Mouse (Mus musculus) monocyte, adult 5-6 weeks (primary cell): Measurements from ENCODE around the gene Prkd2. TPM values are rescaled to one million over a fixed set of nuclear protein-coding genes. Genes with fewer than 3 reads are reported as not detected.
A peak's percentile ranks its signal among the peaks of the same experiment; 100 is the strongest.

Experiments used
- ATAC-seq: fragments of 153-309, 156-312 bp; replicated peaks from 2 replicates; pipeline ENCODE4 v1.8.0; 2017; ENCODE audit warnings: mild to moderate bottlenecking; ENCODE audit not compliant: low TSS enrichment, insufficient number of reproducible peaks, severe bottlenecking, poor library complexity, low FRiP score
- total RNA-seq: library from RNA; stranded (forward); fragments of 200-1000, 200-491, 200-594 nt; gene quantifications from 3 replicates; pipeline ENCODE4 v1.2.3, GENCODE M21; 2017

Gene Prkd2
- total RNA-seq, 1 experiment from 2014 or later, result 15.6 TPM

DNA sequence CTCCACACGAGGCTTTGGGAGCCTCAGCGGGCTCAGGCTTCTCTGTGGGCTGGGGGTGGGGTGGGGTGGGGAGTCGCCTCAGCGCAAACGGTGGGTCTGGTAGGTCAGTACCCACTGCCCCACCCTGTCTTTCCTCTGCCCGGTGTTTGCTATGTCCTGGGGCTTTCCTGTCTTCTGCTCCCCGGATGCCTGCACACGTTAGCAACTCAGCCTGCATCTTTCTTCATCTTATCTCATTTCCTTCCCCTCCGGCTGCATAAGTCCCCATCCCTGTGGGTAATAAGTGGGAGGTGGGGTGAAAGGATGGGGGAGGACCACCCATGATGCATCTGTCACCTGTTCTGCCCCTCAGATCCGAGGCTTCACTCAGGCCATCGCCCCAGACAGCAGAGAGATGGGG, 65.7 kb downstream of the Prkd2 start:
- ATAC-seq, result no peak

DNA sequence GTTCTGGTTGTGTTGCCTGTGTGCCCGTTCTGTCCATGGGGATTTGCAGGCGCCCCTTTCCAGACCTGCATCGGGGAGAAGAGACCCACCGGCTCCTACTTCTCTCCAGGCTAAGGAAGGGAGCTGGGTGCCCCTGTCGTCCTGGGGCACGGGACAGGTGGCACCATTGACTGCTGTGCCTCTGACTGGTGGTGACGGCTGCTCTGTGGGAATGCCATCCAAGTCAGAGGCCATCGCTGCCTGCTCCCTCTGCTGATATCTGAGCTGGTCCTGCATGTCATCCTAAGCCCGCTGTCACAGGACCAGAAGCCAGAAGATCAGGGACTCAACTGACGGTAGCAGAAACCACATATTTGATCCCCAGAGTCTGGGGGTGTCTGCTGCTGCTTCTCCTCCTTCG, 66.2 kb downstream of the Prkd2 start:
- no peak for ATAC-seq

- peak; percentile 74 for ATAC-seq
Observed at GRCm38 (mm10) chr7:16909909-16910308, 67.2 kb downstream of the Prkd2 start.

GRCm38 (mm10) chr7:16911904-16912303, 69.2 kb downstream of the Prkd2 start:
- ATAC-seq, result no peak

- no peak for ATAC-seq
Observed at GRCm38 (mm10) chr7:16912360-16912759, 69.7 kb downstream of the Prkd2 start.

GRCm38 (mm10) chr7:16913806-16914452, 71.2 kb downstream of the Prkd2 start:
- ATAC-seq, result peak; percentile 62

DNA sequence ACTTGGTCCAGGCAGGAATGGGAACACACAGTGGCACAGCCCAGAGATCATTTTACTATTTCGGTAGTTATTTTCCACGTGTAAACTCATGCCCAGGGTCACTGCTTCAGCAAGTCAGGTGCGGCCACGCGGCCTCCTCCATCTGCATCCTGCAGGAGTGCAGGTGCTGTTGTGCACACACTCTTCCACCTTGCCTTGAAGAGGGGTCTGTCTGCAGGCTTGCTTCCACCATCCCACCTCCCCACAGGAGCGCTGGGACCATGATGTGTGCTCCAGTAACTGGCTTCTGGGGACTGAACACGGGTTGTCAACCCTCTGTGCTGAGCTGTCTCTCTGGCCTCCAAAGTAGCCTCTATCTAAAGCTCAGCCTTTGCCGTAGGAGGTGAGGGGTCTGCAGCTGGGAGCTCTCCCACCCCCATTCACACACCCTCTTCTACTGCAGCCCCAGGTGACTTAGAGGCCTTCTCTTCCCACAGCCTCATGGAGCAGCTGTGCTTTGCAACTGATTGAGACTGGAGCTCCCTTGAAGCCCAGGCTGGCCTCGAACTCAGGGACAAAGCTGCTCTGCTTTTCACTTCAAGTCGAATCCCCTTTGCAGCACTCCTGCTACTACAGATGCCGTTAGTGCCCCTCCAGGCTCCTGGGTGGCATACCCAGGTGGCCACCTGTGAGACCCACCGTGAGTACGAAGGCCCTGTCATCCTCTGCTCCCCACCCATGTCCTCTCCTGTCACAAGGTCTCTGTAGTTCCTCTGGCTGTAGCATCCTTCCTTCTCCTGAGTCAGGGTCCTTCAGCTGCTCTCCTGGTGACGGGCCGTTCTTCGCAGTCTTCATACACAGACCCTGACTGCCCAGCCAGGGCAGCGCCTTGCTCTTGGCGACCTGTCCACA, 72.0 kb downstream of the Prkd2 start:
- ATAC-seq, result no peak

GRCm38 (mm10) chr7:16915461-16916340, 73.0 kb downstream of the Prkd2 start:
- no peak for ATAC-seq

DNA sequence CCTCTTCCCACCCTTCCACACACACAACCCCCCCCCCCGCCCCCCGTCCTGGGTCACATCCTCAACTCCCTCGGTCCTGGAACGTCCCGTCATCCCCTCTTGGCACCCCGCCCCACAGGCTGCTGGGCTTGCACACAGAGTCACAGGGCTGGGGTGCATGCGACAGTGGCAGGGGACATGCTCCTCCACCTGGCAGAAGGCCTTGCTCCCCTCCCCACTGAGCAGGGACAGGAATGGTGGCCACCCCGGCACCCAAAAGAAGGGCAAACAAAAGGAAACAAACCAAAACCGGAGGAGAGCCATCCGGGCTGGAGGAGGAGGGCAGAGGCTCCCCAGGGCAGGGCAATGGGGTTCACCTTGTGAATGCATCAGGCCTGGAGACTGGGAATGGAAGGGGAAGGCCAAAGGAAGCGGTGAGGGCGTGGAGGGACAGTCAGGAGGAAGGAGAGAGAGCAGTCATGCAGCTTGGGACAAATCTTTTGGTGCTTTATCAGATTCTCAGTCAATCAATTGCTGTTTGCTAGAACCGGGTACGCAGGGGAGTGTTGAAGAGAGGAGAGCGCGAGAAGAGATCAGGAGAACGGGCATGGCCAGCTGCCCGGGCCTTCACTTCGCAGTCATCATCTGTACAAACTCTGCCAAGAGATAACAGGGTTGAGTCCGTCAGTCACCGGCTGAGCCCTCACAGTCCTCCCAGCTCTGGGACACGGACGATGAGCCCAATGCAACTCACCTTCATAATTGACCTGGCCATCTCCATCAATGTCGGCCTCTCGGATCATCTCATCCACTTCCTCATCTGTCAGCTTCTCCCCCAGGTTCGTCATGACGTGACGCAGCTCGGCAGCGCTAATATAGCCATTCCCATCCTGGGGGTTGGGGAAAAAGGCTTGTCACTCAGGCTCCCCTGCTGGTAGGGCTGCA, 73.9 kb downstream of the Prkd2 start:
- ATAC-seq, result no peak

GRCm38 (mm10) chr7:16917447-16917846, 74.7 kb downstream of the Prkd2 start:
- no peak for ATAC-seq

DNA sequence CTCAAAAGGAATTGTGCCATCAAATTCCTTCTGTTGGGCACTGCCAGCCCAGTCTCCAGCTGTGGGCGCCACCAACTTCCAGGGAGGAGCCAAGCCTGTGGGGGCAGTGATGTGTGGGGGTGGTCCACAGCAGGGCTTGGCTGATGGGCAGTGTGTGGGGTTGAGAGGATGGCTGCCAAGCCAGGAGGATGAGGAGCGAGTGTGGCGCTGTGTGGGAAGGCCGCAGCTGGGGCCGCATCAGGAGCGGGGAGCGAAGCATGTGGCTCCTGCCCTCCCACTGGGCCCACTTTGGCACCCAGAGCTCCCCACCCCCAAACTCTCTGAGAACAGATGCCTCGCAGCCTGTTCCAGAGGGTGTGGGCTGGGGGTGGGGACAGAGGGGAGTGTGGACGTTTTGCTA, 75.3 kb downstream of the Prkd2 start:
- ATAC-seq, result no peak

DNA sequence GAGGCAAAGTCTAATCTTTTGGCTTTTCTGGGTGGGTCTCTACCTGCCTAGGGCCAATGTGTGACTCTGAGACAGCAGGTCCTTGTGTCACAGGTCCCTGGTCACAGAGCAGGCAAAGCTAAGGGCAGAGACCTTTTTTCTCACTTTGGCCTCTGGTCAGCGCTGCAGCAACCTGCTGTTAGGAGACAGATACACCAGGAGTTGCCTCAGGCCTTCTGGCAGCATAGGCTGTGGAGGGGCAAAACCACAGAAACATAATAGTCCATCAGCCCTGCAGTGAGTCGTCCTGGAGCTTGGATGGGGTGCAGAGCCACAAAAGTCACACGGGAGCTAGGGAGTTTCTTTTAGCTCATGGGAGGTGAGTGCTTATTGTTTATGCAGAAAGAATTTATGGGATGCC, 76.0 kb downstream of the Prkd2 start:
- ATAC-seq, result no peak

DNA sequence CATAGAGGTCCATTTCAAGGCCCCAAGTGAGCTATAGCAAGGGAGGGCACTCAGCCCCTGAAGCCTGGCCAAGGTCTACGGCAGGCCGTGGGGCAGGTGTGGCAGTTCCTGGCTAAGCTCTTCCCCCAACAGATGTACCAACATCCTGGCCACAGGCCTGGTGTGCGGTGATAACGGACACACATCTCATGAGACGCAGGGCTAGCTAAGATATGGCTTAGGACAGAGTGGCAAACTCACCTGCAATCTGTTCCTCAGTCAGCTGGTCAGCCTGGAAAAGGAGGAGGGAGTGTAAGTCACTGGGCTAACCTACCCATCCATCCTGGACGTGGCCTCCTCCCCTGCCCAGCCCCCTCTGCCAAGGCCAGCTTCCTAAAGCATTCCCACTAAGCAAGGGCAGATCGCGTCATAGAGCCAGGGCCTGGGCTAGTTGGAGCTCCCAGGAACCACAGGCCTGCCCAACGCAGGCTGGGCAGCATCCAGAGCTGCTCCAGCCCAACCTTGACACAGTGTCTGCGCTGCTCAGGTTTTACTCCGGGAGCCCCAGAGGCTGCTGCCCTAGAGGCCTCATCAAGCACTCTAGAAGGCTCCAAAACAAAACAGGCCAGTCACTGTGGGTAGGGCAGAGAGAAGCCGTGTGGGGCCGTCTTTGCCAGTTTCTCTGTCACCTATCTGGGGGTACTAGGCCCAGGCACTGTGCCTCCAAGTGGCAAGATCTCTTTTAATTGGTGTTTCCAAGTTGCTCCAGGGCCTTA, 76.9 kb downstream of the Prkd2 start:
- ATAC-seq, result no peak

Other genes with a start within 250 kb of the Prkd2 start
- 6.5 to 9.8 TPM (median 8.2 TPM) in 3 replicates for gene Arhgap35, start 227.9 kb upstream of the Prkd2 start, total RNA-seq
- gene Ceacam15, start 167.2 kb upstream of the Prkd2 start, total RNA-seq, result not detected in 3 replicates
- gene Ceacam9, start 121.0 kb upstream of the Prkd2 start, total RNA-seq, result not detected in 3 replicates
- 59.7 to 77.7 TPM (median 69.6 TPM) in 3 replicates for gene Ap2s1, start 104.5 kb upstream of the Prkd2 start, total RNA-seq
- 40.9 to 71.2 TPM (median 56.6 TPM) in 3 replicates for gene Slc1a5, start 61.6 kb upstream of the Prkd2 start, total RNA-seq
- 70.9 to 99.8 TPM (median 71.5 TPM) in 3 replicates for gene Strn4, start 27.0 kb upstream of the Prkd2 start, total RNA-seq
- 9.6 to 15.3 TPM (median 10.6 TPM) in 3 replicates for gene Fkrp, start 26.2 kb upstream of the Prkd2 start, total RNA-seq
- gene Dact3, start 32.4 kb downstream of the Prkd2 start, total RNA-seq, result not detected in 3 replicates
- gene Gng8, start 48.9 kb downstream of the Prkd2 start, total RNA-seq, result not detected in 3 replicates
- gene Ptgir, start 63.6 kb downstream of the Prkd2 start, total RNA-seq, result 9.8 to 15.4 TPM (median 14.0 TPM) in 3 replicates
- gene Calm3, start 81.2 kb downstream of the Prkd2 start, total RNA-seq, result 169 to 298 TPM (median 195 TPM) in 3 replicates
- gene Pnmal2, start 101.8 kb downstream of the Prkd2 start, total RNA-seq, result 0.10 TPM in 1 of 3 replicates, not detected in the others
- not detected in 3 replicates for gene Pnmal1, start 116.8 kb downstream of the Prkd2 start, total RNA-seq
- 0.49 to 0.75 TPM (median 0.67 TPM) in 3 replicates for gene Gm42372, start 140.2 kb downstream of the Prkd2 start, total RNA-seq
- gene Ccdc8, start 149.8 kb downstream of the Prkd2 start, total RNA-seq, result 0.10 to 0.38 TPM in 2 of 3 replicates, not detected in the other
- 25.8 to 48.8 TPM (median 35.1 TPM) in 3 replicates for gene Ppp5c, start 185.0 kb downstream of the Prkd2 start, total RNA-seq
- gene Hif3a, start 219.5 kb downstream of the Prkd2 start, total RNA-seq, result not detected in 3 replicates
- gene Psg16, start 231.1 kb downstream of the Prkd2 start, total RNA-seq, result 0.19 to 0.64 TPM (median 0.29 TPM) in 3 replicates